Mouse (Mus musculus): ENCODE measurements around the gene Rufy3.

DNA sequence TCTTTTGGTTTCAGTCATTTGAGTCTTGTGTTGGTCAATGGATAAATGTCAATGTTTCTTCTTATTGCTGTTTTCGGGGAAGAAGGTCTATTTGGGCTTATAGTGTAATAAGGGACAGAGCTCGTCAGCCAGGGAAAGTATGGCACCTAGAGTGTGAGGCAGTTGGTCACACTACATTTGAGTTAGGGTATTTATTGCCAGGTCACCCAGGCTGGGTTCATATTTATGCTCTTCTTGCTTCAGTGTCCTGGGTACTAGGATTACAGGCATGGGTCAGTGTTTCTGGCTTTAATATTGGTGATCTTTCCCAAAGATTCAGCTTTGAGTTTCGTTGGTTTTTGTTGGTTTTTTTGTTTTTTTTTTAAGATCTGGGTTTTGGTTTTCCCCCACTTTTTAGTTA is 37.9 kb downstream of the Rufy3 start:
- TF ChIP-seq CTCF (IDR thresholded peaks at IDR 0.05; ENCODE audit: low read depth, low read length) (no peak), POLR2A (IDR thresholded peaks at IDR 0.05; ENCODE audit: insufficient read depth, low read length) (no peak), EP300 (IDR thresholded peaks at IDR 0.05; ENCODE audit: insufficient read depth, low read depth, low read length) (no peak)
